Mouse (Mus musculus): ENCODE measurements around the gene Gpd1l. TPM values are rescaled to one million over a fixed set of nuclear protein-coding genes. Genes with fewer than 3 reads are reported as not detected.

Gene Gpd1l
- polyA plus RNA-seq (2017; shearing (Covaris generic)): 20.8 TPM

DNA sequence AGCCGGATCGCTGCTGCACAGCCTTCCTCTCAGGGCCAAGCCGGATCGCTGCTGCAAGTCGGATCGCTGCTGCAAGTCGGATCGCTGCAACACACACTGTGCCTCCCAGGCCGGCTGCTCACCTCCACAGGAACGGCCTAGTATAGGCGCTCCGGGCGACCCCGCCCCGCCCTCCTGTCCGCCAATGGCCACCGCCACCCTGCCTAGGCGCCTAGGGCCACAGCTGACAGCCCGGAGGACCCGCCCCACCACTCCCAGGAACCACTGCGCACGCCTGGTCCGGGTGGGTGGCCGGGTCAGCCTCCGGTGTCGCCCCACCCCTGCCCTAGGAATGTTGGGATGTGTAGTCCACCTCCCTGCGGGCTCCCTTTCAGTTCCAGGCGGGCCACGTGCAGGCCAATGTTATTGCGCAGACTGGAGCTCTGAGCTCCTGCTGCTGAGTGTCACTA, at the start of gene Gpd1l:
Gpd1l (minus strand) TSS at position 265 of the 449 bp plus-strand sequence.

GRCm38 (mm10) chr9:114982689-114983360, 49.0 kb upstream of the Gpd1l start, which contains the start of gene Rps27rt:
Rps27rt (minus strand) TSS chr9:114982739.

GRCm38 (mm10) chr9:114978281-114979111, 44.7 kb upstream of the Gpd1l start, which contains the start of gene Osbpl10:
Osbpl10 (plus strand) TSS chr9:114978569.

Other genes with a start within 250 kb of the Gpd1l start
- gene Dync1li1, start 245.2 kb downstream of the Gpd1l start, polyA plus RNA-seq (2017; shearing (Covaris generic)): 62.5 TPM
- gene Cmtm6, start 202.9 kb downstream of the Gpd1l start, polyA plus RNA-seq (2017; shearing (Covaris generic)): 164 TPM
- gene Cmtm7, start 152.1 kb downstream of the Gpd1l start, polyA plus RNA-seq (2017; shearing (Covaris generic)): 68.1 TPM
- gene Cmtm8, start 89.8 kb downstream of the Gpd1l start, polyA plus RNA-seq (2017; shearing (Covaris generic)): not detected
- not detected for gene Osbpl10, start 44.6 kb upstream of the Gpd1l start, polyA plus RNA-seq (2017; shearing (Covaris generic))
- 3,229 TPM for gene Rps27rt, start 48.8 kb upstream of the Gpd1l start, polyA plus RNA-seq (2017; shearing (Covaris generic))

Measured in effector memory CD4-positive, alpha-beta T cell, adult 5 months (primary cell).